Mouse (Mus musculus) heart, postnatal 0 days (tissue): ENCODE data around the gene Zpbp.
A peak's percentile ranks its signal among the peaks of the same experiment; 100 is the strongest.

Experiments
- CTCF ChIP-seq: IDR thresholded peaks from 2 replicates; pipeline ENCODE4 v1.5.1; 2016; ENCODE audit warnings: antibody characterized with exemption, control low read depth, low read depth
- EP300 ChIP-seq: IDR thresholded peaks from 2 replicates; pipeline ENCODE4 v1.6.1; 2016; ENCODE audit warnings: antibody characterized with exemption, low read depth

- TF ChIP-seq CTCF (peak; percentile 49), EP300 (no peak)
Observed at GRCm38 (mm10) chr11:11499944-11500343, 37.7 kb upstream of the Zpbp start.
